Mouse (Mus musculus) layer of hippocampus, postnatal 36 days (tissue): ENCODE data around the gene Rps3. TPM values are rescaled to one million over a fixed set of nuclear protein-coding genes. Genes with fewer than 3 reads are reported as not detected.

ENCODE experiments used
- DNase-seq, 2 experiments: peaks; one replicate each; pipeline ENCODE4 v3.0.0; 2022
- total RNA-seq, 2 experiments: library from RNA; stranded (reverse); gene quantifications; 2 replicates each; pipeline ENCODE4 v1.2.3; 2021

Gene Rps3
- total RNA-seq, 2 experiments from 2014 or later = 250 to 259 TPM

- DNase-seq = no peak
Observed at GRCm38 (mm10) chr7:99475562-99475911, 8.0 kb downstream of the Rps3 start.

GRCm38 (mm10) chr7:99474836-99475561, 8.5 kb downstream of the Rps3 start:
- peak in 1 of 2 experiments; percentile 54 for DNase-seq

DNA sequence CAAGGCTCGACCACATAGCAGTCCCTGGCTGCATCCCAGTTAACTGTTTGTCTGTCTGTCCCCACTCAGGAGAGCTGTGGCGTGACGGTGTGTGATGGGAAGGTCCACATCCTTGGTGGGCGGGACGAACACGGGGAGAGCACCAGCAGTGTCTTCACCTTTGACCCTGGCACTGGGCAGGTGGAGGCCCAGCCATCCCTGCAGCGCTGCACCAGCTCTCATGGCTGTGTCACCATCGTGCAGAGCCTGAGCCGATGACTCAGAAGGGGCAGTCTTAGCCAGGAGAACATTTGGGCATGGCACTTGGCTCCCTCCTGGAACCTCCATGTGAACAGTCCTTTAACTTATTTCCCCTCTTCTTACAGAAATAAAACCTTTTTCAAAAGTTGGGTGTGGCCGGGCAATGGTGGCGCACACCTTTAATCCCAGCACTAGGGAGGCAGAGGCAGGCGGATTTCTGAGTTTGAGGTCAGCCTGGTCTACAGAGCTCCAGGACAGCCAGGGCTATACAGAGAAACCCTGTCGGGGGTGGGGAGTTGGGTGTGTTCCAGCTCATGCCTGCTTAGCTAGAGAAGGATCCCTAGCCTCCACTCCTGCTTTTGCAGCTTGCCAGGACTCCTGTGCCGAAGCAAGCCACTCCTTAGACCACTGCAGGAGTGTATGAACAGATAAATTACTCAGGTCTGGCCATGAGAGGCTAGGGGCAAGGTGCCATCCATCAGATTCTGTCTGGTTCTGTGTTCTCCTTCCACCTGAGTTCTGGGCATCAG, 9.7 kb downstream of the Rps3 start:
- DNase-seq = no peak

- peak in 1 of 2 experiments; percentile 4 for DNase-seq
Observed at GRCm38 (mm10) chr7:99471578-99471977, 12.0 kb downstream of the Rps3 start.

GRCm38 (mm10) chr7:99469680-99470405, 13.7 kb downstream of the Rps3 start:
- peak in 1 of 2 experiments; percentile 7 for DNase-seq

- peak; percentile 64 to 76 for DNase-seq
Observed at GRCm38 (mm10) chr7:99468283-99469132, 15.0 kb downstream of the Rps3 start.

DNA sequence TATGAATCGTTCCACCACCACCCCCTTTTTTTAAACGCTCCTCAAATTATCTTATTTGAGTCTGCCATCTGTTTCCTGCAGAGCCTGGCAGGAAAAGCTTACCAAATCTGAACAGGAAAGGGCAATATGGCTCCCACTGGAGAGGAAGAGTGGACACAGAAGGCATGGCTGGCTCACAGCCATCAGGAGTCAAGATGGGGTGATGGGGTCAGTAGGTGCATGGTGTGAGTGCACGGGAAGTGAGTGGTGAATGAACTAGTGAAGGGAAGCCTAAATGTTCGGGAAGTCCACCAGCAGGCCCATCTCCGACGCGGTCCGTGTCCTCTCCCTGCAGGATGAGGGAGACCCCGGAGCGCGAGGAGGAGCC, 15.6 kb downstream of the Rps3 start:
- peak in 1 of 2 experiments; percentile 39 for DNase-seq

- no peak for DNase-seq
Observed at GRCm38 (mm10) chr7:99465811-99466210, 17.7 kb downstream of the Rps3 start, which contains the start of gene Klhl35. TSS of gene Klhl35 (plus strand) at chr7:99466004.

GRCm38 (mm10) chr7:99463120-99463519, 20.4 kb downstream of the Rps3 start:
- no peak for DNase-seq

- no peak for DNase-seq
Observed at GRCm38 (mm10) chr7:99459888-99460652, 23.5 kb downstream of the Rps3 start.

- DNase-seq = peak in 1 of 2 experiments; percentile 40
Observed at GRCm38 (mm10) chr7:99458849-99459248, 24.7 kb downstream of the Rps3 start.

DNA sequence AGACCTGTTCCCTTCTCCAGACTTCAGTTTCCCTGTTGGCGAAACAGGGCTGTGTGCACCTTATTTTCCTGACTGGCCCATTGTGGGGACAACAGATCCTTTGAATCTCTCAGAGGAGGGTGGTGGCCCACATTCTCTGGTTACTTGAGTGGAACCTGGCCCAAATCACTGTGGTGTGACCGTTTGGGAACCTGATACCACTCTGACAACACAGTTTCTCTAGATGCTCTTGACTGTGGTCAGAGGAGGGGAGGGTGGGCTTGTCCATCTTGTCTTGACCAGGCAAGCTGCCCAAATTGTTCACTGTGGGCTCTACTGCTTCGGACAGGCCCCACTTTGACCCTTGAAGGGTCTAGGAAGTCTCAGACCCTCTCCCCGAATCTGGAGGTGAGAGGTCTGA, 29.5 kb downstream of the Rps3 start:
- DNase-seq = no peak

DNA sequence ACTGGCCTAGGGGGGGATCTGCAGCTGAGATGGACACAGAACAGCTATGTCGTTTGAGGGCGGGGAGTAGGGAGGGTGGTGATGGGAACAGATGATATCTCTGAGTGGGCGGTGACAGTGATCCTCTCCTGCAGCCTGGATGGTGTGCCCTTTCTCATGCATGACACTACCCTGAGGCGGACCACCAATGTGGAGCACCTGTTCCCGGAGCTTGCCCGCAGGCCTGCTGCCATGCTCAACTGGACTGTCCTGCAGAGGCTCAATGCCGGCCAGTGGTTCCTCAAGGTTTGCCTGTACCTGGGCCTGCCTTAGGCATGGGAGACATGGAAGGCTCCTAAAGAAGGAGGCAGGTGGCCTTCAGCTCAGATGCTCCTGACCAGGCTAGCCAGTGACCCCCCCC, 30.7 kb downstream of the Rps3 start:
- no peak for DNase-seq

DNA sequence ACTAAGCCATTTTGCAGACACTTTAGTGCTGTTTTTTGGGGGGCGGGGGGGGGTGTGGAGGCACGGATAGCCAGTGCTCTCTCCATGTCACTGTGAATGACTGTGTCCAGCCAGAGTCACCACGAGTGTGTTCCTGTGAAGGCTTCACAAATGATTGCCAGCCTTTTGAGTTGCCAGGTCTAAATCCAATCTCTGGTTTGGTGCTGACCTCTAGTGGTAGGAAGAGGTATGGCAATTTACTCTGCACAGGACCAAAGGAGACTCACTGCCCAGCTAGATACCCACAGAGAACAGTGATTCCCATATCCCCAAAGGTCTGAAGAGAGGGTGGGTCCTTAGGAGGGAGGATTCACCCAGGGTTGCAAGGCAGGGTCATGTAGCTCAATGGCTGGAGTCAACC, 32.8 kb downstream of the Rps3 start:
- DNase-seq = peak; percentile 56 to 70

DNA sequence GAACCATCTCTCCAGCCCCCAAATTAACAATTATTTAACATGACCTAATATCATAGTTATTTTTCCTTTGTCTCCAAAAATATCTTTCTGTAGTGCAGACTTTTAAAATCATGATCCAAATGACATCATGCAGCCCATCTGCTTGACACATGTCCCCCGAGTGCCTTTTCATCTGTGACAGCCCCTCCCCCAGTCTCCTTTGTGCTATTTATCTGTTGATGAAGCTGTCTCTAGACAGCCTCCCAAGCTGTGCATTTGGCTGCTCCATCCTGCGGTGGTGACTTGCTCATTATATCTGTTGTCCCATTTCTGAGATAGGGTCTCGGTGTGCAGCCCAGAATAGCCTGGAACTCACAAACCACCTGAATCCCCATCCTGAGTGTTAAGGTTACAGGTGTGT, 33.8 kb downstream of the Rps3 start:
- DNase-seq = peak; percentile 65 to 73

GRCm38 (mm10) chr7:99449063-99449462, 34.5 kb downstream of the Rps3 start:
- DNase-seq = no peak

DNA sequence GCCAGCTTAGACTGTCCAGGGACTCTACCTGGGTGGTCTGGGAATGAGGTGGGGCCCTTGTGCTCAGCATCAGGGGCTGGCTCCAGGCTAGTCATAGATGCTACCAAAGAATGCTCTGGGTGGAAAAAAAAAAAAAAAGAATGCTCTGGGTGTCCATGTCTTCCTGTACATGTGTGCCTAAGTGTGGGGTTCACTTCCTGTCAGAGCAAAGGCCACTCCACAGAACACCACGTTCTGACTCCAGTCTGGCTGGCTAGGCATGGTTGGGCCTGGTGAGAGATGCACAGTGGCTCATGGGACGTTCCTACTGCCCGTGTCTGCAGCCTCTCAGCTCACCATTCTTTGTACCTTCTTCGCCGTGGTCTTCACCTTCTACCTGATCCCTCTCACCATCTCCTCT, 34.9 kb downstream of the Rps3 start:
- no peak for DNase-seq

GRCm38 (mm10) chr7:99447323-99447722, 36.2 kb downstream of the Rps3 start:
- DNase-seq = no peak

- no peak for DNase-seq
Observed at GRCm38 (mm10) chr7:99445833-99446232, 37.7 kb downstream of the Rps3 start.

- DNase-seq = no peak
Observed at GRCm38 (mm10) chr7:99444012-99444411, 39.5 kb downstream of the Rps3 start.

DNA sequence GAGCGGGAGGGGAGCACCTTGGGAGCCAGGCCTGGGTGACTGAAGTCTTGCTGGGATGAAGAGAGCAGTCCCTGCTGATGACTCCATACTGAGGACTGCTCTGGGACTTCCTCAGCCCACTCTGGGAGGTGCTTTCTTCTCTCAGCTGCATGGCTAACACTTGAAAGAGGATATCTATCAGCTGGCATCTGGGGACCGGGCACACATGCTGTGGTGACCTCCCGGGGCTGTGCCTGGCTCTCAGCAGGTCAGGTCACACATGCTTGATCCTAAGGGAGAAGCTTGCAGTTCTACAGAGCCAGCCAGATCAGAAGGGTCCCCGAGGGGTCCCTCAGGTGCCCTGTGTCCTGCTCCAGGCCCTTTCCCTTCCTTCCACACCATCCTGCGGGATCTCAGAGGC, 40.4 kb downstream of the Rps3 start:
- no peak for DNase-seq
